Mouse (Mus musculus): ENCODE measurements at regions not wholly inside any gene's neighbourhood (a gene's known extent, or its start where the extent isn't known, plus 50 kb on each side); places are given as distances from the start of the nearest gene placed in this dataset.

GRCm38 (mm10) chr4:150784491-150785451 lies 68.9 kb upstream of the Errfi1 start:
- TF ChIP-seq CTCF (IDR thresholded peaks at IDR 0.05; ENCODE audit: control insufficient read depth, insufficient read depth, insufficient replicate concordance, low read depth, low read length) (no peak), POLR2A (IDR thresholded peaks at IDR 0.05; ENCODE audit: control insufficient read depth, low read depth, low read length) (no peak)
